Mouse (Mus musculus) left cerebral cortex, postnatal 10 days (tissue): ENCODE results near the gene Dnajc24. TPM values are rescaled to one million over a fixed set of nuclear protein-coding genes. Genes with fewer than 3 reads are reported as not detected.

Experiments used
- microRNA-seq: library from miRNA; unstranded; fragments of <30 nt; microRNA quantifications from one replicate; pipeline ENCODE4 v1.2.0, GENCODE M21; 2022
- total RNA-seq, 2 experiments: library from RNA; stranded (reverse); gene quantifications; 2 replicates each; pipeline ENCODE4 v1.2.3; 2021

The Dnajc24 gene
- total RNA-seq, 2 experiments from 2014 or later, result 21.1 to 22.6 TPM

Small RNA genes lying within 50 kb of the gene (microRNA-seq; reads per million reads assigned to microRNA genes)
- gene Gm22002, result not detected

Other genes with a start within 250 kb of the Dnajc24 start
- 10 to 100 TPM; 22.8 to 25.1 TPM for gene Elp4, start 99.0 kb downstream of the Dnajc24 start, total RNA-seq
- gene Immp1l, start 98.9 kb downstream of the Dnajc24 start, total RNA-seq, result 10 to 100 TPM; 33.5 TPM